Mouse (Mus musculus) hindbrain, embryonic 13.5 days (tissue): Measurements from ENCODE around the gene Zap70. TPM values are rescaled to one million over a fixed set of nuclear protein-coding genes. Genes with fewer than 3 reads are reported as not detected.

ENCODE experiments used
- ATAC-seq: fragments of 200-750 bp; cut with Nextera tagmentation; 2 replicates; pipeline ENCODE4 v1.8.0; 2017; ENCODE audit warnings: moderate TSS enrichment; ENCODE audit not compliant: low FRiP score
- H3K27ac ChIP-seq: fragments of 300-500 bp; sonication (generic); 2 replicates; pipeline ENCODE4 v1.5.1; 2015; ENCODE audit warnings: inconsistent platforms, mild to moderate bottlenecking, moderate library complexity
- H3K27me3 ChIP-seq: fragments of 300-500 bp; sonication (generic); 2 replicates; pipeline ENCODE4 v1.6.1; 2015; ENCODE audit warnings: mild to moderate bottlenecking, inconsistent platforms
- H3K36me3 ChIP-seq: fragments of 300-500 bp; sonication (generic); 2 replicates; pipeline ENCODE4 v1.6.1; 2015; ENCODE audit warnings: mild to moderate bottlenecking, inconsistent platforms
- H3K4me1 ChIP-seq: fragments of 300-500 bp; sonication (generic); replicated peaks from 2 replicates; pipeline ENCODE4 v1.6.1; 2015; ENCODE audit warnings: inconsistent platforms
- H3K4me2 ChIP-seq: fragments of 300-500 bp; sonication (generic); 2 replicates; pipeline ENCODE4 v1.6.1; 2015; ENCODE audit warnings: inconsistent platforms, mild to moderate bottlenecking, moderate library complexity
- H3K4me3 ChIP-seq: fragments of 300-500 bp; sonication (generic); 2 replicates; pipeline ENCODE4 v1.5.1; 2015; ENCODE audit warnings: mild to moderate bottlenecking, inconsistent platforms
- H3K9ac ChIP-seq: fragments of 300-500 bp; sonication (generic); 2 replicates; pipeline ENCODE4 v1.6.1; 2015; ENCODE audit warnings: mild to moderate bottlenecking, inconsistent platforms
- H3K9me3 ChIP-seq: fragments of 300-500 bp; sonication (generic); 2 replicates; pipeline ENCODE4 v1.6.1; 2016; ENCODE audit warnings: inconsistent platforms
- WGBS: fragments of 180-500 bp; shearing (Covaris S2); methylation state at CpG from one replicate; pipeline ENCODE4 v1.1.7; 2015; 5-methylcytosine and 5-hydroxymethylcytosine counted together
- polyA plus RNA-seq: library from polyadenylated mRNA; unstranded; fragments of >200 nt; fragmentation: Nextera tagmentation; extraction: Ambion mirVana; gene quantifications from 2 replicates; pipeline ENCODE4 v1.2.1, GENCODE M21; 2015

Gene Zap70
- polyA plus RNA-seq, 1 experiment from 2014 or later = 0.43 TPM

DNA sequence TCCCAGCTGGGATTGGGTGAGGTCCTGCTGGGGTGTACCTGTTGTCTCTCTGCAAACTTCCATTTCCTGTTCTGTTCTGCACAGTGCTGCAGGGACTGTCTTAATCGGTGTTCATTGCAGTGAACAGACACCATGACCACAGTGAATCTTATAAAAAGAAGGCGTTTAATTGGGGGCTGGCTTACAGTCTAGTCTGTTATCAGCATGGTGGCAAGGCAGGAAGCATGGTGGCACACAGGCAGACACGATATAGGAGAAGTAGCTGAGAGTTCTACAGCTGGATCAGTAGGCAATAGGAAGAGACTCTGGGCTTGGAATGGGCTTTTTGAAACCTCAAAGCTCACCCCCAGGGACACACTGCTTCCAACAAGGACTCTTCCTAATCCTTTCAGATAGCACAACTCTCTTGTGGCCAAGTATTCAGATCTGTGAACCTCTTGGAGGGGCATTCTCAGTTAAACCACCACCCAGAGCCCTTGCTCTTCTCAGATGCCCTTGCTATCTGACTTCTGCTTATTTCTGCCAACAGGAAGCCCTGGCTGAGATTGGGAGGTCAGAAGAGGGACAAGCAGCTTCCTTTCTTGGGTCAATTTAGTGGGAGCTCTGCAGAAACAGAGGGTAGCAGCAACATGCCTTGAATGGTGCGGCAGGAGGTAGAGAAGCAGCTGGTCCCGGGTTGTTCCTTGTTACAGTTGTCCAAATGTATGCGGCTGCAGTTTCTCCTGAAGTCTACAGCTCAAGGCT lies 7.5 kb upstream of the Zap70 start:
- 80% methylated on average over 6 of the region's 6 CpGs for WGBS
- ATAC-seq = no peak
- no peak overlapping the region for H3K4me3 ChIP-seq
- no peak overlapping the region for H3K4me2 ChIP-seq
- H3K4me1 ChIP-seq = no peaks in the 10 kb centered on the region
- H3K9me3 ChIP-seq = no peaks in the 10 kb centered on the region
- H3K9ac ChIP-seq = no peak overlapping the region
- H3K27ac ChIP-seq = no peak overlapping the region
- no peaks in the 10 kb centered on the region for H3K27me3 ChIP-seq
- no peaks in the 10 kb centered on the region for H3K36me3 ChIP-seq

DNA sequence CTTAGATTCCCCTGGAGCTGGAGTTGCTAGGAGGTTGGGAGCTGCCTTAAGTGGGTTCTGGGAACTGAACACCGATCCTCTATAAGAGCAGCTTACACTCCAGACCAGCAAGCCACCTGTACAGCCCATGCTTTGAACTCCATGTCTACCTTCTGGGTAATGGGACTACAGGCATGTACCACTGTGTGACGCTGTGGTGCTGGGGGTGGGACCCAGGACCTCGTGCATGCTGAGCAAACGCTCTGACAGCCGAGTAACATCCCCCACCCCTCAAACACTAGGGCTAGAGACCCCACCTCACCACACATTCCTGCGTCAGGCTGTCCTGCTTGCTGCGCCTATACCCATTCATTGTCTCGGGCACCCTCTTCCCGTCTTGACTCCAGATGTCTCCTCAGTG lies 3.0 kb upstream of the Zap70 start:
- no peaks in the 10 kb centered on the region for H3K4me1 ChIP-seq
- no peak for ATAC-seq
- H3K9me3 ChIP-seq = no peaks in the 10 kb centered on the region
- H3K36me3 ChIP-seq = no peaks in the 10 kb centered on the region
- H3K9ac ChIP-seq = no peak overlapping the region
- H3K4me3 ChIP-seq = no peak overlapping the region
- 93% methylated on average over 9 of the region's 9 CpGs for WGBS
- H3K4me2 ChIP-seq = no peak overlapping the region
- no peak overlapping the region for H3K27ac ChIP-seq
- H3K27me3 ChIP-seq = no peaks in the 10 kb centered on the region

DNA sequence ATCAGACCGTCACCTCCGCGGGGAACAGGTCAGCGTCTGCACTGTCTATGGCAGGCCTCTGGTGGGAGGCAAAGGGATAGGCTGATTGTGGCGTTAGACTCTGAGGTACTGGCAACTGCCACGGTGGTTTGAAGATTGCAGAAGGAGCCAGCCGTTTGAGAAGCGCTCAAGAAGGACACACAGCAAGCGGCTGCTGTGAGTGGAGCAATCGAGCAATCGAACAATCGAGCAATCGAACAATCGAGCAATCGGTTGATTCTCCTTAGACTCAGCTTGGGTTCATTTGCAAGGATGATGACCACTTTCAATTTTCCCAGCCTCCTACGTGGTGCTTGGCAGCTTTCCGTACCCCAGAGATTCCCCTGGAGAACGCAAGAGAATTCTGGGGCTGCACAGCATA lies 2.5 kb upstream of the Zap70 start:
- H3K36me3 ChIP-seq = no peaks in the 10 kb centered on the region
- no peaks in the 10 kb centered on the region for H3K27me3 ChIP-seq
- H3K4me3 ChIP-seq = no peak overlapping the region
- no peak overlapping the region for H3K27ac ChIP-seq
- H3K4me1 ChIP-seq = no peaks in the 10 kb centered on the region
- WGBS = 88% methylated on average over 18 of the region's 18 CpGs
- H3K9me3 ChIP-seq = no peaks in the 10 kb centered on the region
- no peak overlapping the region for H3K9ac ChIP-seq
- H3K4me2 ChIP-seq = no peak overlapping the region
- no peak for ATAC-seq

DNA sequence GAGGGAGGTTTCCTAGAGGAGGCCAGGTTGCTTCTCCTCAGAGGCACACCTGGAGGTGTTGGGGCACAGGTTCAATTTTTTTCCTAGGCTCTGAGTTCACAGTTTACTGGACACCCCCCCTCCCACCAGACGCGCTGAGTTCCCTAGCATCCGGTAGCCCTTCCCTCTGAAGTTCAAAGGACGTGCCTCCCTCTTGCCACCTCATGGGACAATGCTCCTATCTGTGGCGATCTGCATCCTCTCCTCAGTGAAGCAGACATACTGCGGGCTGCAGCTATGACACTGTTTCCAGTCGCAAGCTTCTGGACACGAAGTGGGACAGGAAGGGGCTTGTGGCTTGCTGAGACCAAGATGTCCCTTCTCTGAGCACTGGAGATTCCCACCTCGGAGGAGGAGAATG lies 1.2 kb upstream of the Zap70 start:
- Histone ChIP-seq H3K36me3 (no peaks in the 10 kb centered on the region), H3K4me3 (no peak overlapping the region), H3K4me2 (no peak overlapping the region), H3K9ac (no peak overlapping the region), H3K27me3 (no peaks in the 10 kb centered on the region), H3K9me3 (no peaks in the 10 kb centered on the region), H3K27ac (no peak overlapping the region), H3K4me1 (no peaks in the 10 kb centered on the region)
- 84% methylated on average over 9 of the region's 9 CpGs for WGBS
- no peak for ATAC-seq

DNA sequence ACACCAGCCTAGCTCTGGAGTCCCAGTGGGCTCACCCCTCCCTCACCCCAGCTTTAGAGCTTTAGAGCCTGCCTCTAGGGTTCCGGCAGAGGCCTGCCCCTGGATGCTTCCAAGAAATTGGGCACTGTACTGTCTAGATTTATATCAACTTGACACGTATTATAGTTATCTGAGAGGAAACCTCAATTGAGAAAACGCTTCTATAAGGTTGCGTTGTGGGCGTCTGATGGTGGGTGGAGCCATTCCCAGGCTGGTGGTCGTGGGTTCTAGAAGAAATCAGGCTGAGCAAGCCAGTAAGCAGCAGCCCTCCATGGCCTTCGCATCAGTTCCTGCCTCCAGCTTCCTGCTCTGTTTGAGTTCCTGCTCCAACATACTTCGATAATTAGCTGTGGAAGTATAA lies 537 bp upstream of the Zap70 start:
- no peaks in the 10 kb centered on the region for H3K9me3 ChIP-seq
- no peak overlapping the region for H3K9ac ChIP-seq
- no peaks in the 10 kb centered on the region for H3K4me1 ChIP-seq
- H3K27me3 ChIP-seq = no peaks in the 10 kb centered on the region
- H3K27ac ChIP-seq = no peak overlapping the region
- no peak overlapping the region for H3K4me2 ChIP-seq
- no peak for ATAC-seq
- no peaks in the 10 kb centered on the region for H3K36me3 ChIP-seq
- no peak overlapping the region for H3K4me3 ChIP-seq
- 89% methylated on average over 8 of the region's 8 CpGs for WGBS

DNA sequence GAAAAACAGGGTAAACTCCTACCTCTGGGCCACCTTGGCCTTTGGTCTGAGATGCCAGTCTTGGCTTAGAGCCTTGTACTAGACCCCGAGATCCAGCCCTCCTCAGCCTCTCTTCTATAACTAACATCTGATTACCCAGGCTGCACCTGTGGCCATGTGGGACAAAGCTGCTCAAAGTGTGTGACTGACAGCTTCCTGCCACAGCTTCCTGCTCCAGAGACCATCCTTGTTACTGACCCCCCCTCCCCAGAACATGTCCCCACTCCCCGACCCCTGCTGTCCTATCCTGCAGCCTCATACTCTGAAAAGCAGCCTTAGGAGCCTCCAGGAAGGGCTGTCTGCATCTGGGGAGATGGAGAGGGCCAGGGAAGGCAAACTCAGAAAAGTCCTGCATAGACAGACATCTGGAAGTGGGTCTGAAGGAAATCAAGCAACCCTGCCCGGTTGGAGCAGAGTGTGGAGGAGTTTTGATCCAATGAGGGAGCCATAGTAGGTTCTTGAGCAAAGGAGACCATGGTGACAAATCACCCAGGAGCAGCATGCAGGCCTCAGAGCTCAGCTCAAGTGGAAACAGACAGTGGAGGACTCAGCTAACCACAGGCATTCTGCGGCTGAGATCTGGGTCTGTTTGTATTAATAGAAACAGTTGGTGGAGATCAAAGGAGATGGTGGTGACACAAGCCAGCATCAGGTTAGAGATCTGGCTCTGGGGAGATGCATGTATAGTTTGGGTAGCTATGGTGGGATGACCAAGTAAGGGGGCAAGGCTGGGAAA lies 5.0 kb downstream of the Zap70 start:
- no peaks in the 10 kb centered on the region for H3K36me3 ChIP-seq
- no peak overlapping the region for H3K27ac ChIP-seq
- no peaks in the 10 kb centered on the region for H3K4me1 ChIP-seq
- H3K4me3 ChIP-seq = no peak overlapping the region
- no peak for ATAC-seq
- no peak overlapping the region for H3K9ac ChIP-seq
- H3K9me3 ChIP-seq = no peaks in the 10 kb centered on the region
- 69% methylated on average over 4 of the region's 4 CpGs for WGBS
- peaks cover 13% of the 10 kb centered on the region for H3K27me3 ChIP-seq
- H3K4me2 ChIP-seq = no peak overlapping the region

DNA sequence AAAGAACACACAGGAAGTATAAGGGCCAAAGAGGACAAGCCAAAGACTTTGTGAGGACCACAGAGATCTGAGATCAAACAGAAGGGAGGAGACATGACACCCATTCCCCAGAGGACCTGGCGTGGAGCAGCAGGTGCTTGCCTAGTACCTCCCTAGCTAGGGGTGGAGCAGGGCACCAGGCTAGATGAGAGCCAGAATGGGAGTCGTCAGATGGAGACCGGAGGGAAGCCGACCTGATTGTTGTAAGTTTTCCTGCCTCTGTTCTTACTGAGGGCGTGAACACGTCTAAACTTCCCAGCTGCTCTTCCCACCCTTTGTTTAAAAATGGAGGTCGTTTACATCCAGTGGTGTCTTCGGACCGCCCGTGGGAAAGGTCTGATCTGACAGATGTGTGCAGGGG lies 5.7 kb downstream of the Zap70 start:
- ATAC-seq = no peak
- no peak overlapping the region for H3K9ac ChIP-seq
- no peak overlapping the region for H3K4me3 ChIP-seq
- 52% methylated on average over 10 of the region's 10 CpGs for WGBS
- no peaks in the 10 kb centered on the region for H3K9me3 ChIP-seq
- no peak overlapping the region for H3K27ac ChIP-seq
- H3K27me3 ChIP-seq = peaks cover 19% of the 10 kb centered on the region
- H3K36me3 ChIP-seq = no peaks in the 10 kb centered on the region
- H3K4me1 ChIP-seq = no peaks in the 10 kb centered on the region
- no peak overlapping the region for H3K4me2 ChIP-seq

DNA sequence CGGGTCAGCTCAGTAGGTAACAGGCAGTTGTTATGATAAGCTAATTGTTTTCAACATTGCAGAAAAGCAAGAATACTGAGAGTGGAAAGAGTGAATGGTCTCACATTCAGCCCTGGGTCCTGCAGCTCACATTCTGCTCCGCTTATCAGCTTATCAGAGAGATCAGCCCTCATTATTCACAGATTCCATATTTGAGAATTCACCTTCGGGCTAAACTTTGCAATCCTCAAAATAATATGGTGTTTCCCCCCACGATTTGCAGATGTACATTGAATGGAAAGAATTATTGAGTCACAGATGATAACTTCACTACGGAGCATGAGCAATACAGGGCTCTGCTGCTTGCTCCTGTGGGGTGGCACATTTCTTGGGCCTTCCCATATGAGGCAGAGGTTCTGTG lies 7.2 kb downstream of the Zap70 start:
- Histone ChIP-seq H3K9me3 (no peaks in the 10 kb centered on the region), H3K4me3 (no peak overlapping the region), H3K9ac (no peak overlapping the region), H3K4me1 (no peaks in the 10 kb centered on the region), H3K27me3 (peaks cover 19% of the 10 kb centered on the region), H3K4me2 (no peak overlapping the region), H3K27ac (no peak overlapping the region), H3K36me3 (no peaks in the 10 kb centered on the region)
- 81% methylated on average over 5 of the region's 5 CpGs for WGBS
- no peak for ATAC-seq

DNA sequence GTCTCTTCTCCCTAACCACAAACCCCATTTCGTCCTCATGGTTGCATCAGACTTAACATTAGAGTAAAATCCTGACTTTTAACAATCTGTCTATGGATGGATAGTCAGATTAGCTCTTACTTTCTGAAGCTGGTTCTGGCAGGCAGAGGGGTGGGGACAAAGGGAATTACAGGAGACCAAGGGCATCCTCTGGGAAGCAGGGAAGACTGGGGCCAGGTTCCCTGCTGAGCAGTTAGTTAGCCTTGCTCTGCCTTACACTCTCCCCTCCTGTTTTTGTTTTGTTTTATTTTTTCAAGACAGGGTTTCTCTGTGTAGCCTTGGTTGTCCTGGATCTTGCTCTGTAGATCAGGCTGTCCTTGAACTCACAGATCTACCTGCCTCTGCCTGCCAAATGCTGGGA lies 8.4 kb downstream of the Zap70 start:
- no peak overlapping the region for H3K27ac ChIP-seq
- H3K27me3 ChIP-seq = peaks cover 19% of the 10 kb centered on the region
- H3K4me3 ChIP-seq = no peak overlapping the region
- no peak overlapping the region for H3K9ac ChIP-seq
- no peaks in the 10 kb centered on the region for H3K4me1 ChIP-seq
- H3K36me3 ChIP-seq = no peaks in the 10 kb centered on the region
- 92% methylated on average over 1 of the region's 1 CpGs for WGBS
- ATAC-seq = no peak
- no peaks in the 10 kb centered on the region for H3K9me3 ChIP-seq
- no peak overlapping the region for H3K4me2 ChIP-seq

DNA sequence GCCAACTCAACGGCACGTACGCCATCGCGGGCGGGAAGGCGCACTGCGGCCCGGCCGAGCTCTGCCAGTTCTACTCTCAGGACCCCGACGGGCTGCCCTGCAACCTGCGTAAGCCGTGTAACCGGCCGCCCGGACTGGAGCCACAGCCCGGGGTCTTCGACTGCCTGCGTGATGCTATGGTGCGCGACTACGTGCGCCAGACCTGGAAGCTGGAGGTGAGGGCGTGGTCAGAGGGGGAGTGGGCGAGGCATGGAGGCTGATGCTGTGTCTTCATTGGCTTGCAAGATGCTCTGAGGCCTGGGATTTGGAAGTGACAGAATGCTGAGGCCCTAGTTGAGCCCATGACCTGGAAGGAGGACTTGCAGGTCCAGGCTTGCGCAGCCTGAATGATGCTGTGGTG lies 9.4 kb downstream of the Zap70 start:
- ATAC-seq = no peak
- H3K4me1 ChIP-seq = no peaks in the 10 kb centered on the region
- peaks cover 19% of the 10 kb centered on the region for H3K27me3 ChIP-seq
- WGBS = 20% methylated on average over 27 of the region's 27 CpGs
- H3K4me2 ChIP-seq = peak overlapping the region; percentile 44
- H3K4me3 ChIP-seq = peak overlapping the region; percentile 25; the same call in 1 of the 2 replicates
- H3K9ac ChIP-seq = no peak overlapping the region
- H3K27ac ChIP-seq = no peak overlapping the region
- 0 out of 2 replicates have a peak, but pooled peaks cover 6% of the 10 kb centered on the region for H3K9me3 ChIP-seq
- no peaks in the 10 kb centered on the region for H3K36me3 ChIP-seq

DNA sequence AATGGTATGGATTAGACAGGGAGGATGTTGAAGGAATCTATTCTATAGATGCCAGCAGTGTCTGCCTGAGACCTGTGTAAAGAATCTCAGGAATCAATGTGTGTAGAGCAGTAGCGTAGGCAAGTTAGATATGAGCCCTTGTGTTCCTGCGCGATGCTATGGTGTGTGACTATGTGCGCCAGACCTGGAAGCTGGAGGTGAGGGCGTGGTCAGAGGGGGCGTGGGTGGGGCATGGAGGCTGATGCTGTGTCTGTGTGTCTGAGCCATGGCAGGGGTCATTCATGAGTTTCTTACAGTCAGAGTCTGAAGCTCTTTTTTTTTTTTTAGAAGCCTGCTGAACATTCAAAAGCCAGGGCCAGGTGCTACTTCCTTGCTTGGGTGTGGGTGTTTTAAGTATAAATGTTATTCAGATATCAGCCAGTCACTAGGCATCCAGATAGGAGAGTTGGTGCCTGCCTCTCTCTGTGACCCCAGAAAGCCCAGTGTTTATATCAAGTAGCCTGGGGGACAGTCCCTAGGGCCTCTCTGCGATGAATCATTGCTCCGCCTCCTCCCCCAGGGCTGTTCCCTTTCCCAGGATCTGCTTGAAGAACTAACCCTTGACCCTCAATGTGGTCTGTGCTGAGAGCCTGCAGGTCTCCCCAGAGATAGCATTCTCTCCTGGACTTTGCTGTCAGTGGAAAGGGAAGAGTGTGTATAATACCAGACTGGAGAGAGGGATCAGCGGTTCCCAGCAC lies 10.8 kb downstream of the Zap70 start:
- Histone ChIP-seq H3K36me3 (no peaks in the 10 kb centered on the region), H3K9ac (no peak overlapping the region), H3K4me1 (no peaks in the 10 kb centered on the region), H3K4me2 (no peak overlapping the region), H3K9me3 (0 out of 2 replicates have a peak, but pooled peaks cover 6% of the 10 kb centered on the region), H3K27ac (no peak overlapping the region), H3K27me3 (peaks cover 19% of the 10 kb centered on the region), H3K4me3 (no peak overlapping the region)
- WGBS = 88% methylated on average over 9 of the region's 9 CpGs
- ATAC-seq = no peak

DNA sequence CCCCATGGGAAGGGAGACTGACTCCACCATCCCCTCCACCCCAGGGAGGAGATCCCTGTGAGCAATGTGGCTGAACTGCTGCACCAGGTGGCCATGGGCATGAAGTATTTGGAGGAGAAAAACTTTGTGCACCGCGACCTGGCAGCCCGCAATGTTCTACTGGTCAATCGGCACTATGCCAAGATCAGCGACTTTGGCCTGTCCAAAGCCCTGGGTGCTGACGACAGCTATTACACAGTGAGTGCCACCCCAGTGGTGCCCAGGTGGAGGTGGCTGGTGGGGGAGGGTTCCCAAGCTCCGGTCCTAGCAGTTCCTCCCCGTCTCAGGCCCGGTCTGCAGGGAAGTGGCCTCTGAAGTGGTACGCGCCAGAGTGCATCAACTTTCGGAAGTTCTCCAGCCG lies 19.2 kb downstream of the Zap70 start:
- H3K4me1 ChIP-seq = peaks cover 4% of the 10 kb centered on the region; the same call in 1 of the 2 replicates
- H3K27ac ChIP-seq = no peak overlapping the region
- no peaks in the 10 kb centered on the region for H3K9me3 ChIP-seq
- ATAC-seq = no peak
- H3K4me2 ChIP-seq = no peak overlapping the region
- H3K27me3 ChIP-seq = 0 out of 2 replicates have a peak, but pooled peaks cover 6% of the 10 kb centered on the region
- 93% methylated on average over 13 of the region's 13 CpGs for WGBS
- no peaks in the 10 kb centered on the region for H3K36me3 ChIP-seq
- no peak overlapping the region for H3K9ac ChIP-seq
- no peak overlapping the region for H3K4me3 ChIP-seq
